Mouse (Mus musculus) spleen, adult 2 months (tissue): Measurements from ENCODE around the gene Arhgap4. TPM values are rescaled to one million over a fixed set of nuclear protein-coding genes. Genes with fewer than 3 reads are reported as not detected.

Source experiments
- DNase-seq, 2 experiments: peaks; one replicate each; pipeline versions ENCODE4 v3.0.0 to v3.0.0-alpha.2; 2012 to 2021; ENCODE audit warnings: low spot score in 2 of 2, low read depth in 1 of 2
- H3K27ac ChIP-seq: fragments of 200-500 bp; 2 replicates; pipeline ENCODE4 v1.5.1; 2012; ENCODE audit warnings: low read length, inconsistent platforms; ENCODE audit not compliant: insufficient read depth
- H3K27me3 ChIP-seq: fragments of 200-500 bp; 2 replicates; pipeline ENCODE4 v1.6.1; 2012; ENCODE audit warnings: mild to moderate bottlenecking, moderate library complexity, low read length, inconsistent platforms; ENCODE audit not compliant: control insufficient read depth, insufficient read depth
- H3K36me3 ChIP-seq: fragments of 200-500 bp; 2 replicates; pipeline ENCODE4 v1.6.1; 2012; ENCODE audit warnings: mild to moderate bottlenecking, low read length, inconsistent platforms; ENCODE audit not compliant: control insufficient read depth, insufficient read depth
- H3K4me1 ChIP-seq: fragments of 200-500 bp; 2 replicates; pipeline ENCODE4 v1.6.1; 2011; ENCODE audit warnings: inconsistent platforms; ENCODE audit not compliant: control insufficient read depth, insufficient read depth, insufficient read length
- H3K4me3 ChIP-seq: fragments of 200-500 bp; 2 replicates; pipeline ENCODE4 v1.5.1; 2011; ENCODE audit warnings: mild to moderate bottlenecking, inconsistent platforms; ENCODE audit not compliant: insufficient read depth, insufficient read length; ENCODE audit errors: extremely low read depth
- CTCF ChIP-seq: fragments of 200-500 bp; IDR thresholded peaks from 2 replicates; pipeline ENCODE4 v1.5.1; 2011; ENCODE audit warnings: mild to moderate bottlenecking, inconsistent platforms; ENCODE audit not compliant: insufficient read depth, insufficient read length, insufficient replicate concordance; ENCODE audit errors: extremely low read depth
- POLR2A ChIP-seq: fragments of 200-500 bp; IDR thresholded peaks from 2 replicates; pipeline ENCODE4 v1.6.1; 2011; ENCODE audit warnings: low read depth, low read length, inconsistent platforms
- WGBS: fragments of 180-500 bp; shearing (Covaris S2); methylation state at CpG from one replicate; pipeline ENCODE4 v1.1.7; 2018; 5-methylcytosine and 5-hydroxymethylcytosine counted together
- polyA plus RNA-seq: library from polyadenylated mRNA; depleted of rRNA; stranded (reverse); fragments of >200 nt; gene quantifications from 2 replicates; pipeline ENCODE4 v1.2.3, GENCODE M21; 2012

Arhgap4 gene
- polyA plus RNA-seq, 1 experiment = 289 TPM

DNA sequence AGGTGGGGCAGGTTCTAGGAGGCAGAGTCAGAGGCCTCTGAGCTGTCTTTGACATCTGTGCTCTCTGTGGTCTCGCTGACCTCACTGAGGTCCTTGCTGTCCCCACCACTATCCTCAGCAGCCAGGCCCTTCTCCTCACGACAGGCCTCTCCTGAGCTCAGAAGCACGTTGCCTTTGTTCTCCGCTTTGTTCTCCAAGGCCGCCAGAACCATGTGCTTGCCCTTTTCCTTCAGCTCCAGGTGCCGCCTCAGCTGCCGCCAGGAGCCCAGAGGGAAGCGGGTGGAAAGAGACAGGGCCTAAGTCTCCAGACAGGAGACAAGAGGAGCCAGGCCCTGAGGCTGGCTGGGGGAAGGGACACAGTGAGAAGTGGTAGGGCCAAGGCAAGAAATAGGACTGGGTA lies 4.7 kb downstream of the Arhgap4 start:
- WGBS = 85% methylated on average over 8 of the region's 8 CpGs

DNA sequence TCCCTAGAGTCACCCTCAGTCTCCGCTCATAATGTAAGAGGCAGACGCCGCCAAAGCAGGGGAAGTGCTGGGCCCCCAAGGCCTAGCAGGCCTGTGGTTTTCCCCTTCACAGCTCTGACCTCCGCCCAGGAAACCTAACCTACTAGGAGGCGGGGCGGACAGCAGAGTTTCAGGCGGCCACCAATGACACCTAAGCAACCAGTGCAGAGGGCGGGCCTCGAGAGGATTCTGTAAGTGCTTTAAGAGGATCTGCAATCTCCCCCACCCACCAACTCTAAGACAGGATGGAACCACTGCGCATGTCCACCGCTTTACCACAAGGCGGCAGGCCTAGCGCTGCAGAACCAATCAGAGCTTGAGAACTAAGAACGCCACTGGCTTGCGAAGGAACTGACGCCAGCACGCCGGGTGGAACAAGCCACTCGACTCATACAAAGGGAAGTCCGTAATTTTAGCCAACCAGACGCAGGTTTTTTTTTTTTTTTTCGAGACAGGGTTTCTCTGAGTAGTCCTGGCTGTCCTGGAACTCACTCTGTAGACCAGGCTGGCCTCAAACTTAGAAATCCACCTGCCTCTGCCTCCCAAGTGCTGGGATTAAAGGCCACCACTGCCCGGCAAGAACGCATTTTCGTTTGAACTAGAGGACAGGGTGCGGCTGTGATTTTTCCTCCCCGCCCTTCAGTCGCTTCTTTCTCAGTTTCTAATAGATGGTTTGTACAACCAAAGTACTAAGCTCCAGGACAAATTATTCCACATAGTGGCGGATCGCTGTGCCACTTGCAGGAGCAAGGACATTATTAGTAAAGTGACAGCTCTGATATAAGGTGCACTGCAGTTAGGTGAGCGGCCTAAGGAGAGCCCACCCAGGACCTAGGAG lies 6.6 kb downstream of the Arhgap4 start:
- peak; percentile 88 to 96 for DNase-seq
- Histone ChIP-seq H3K36me3 (peaks cover 3% of the 10 kb centered on the region; the same call in 1 of the 2 replicates), H3K4me3 (peak overlapping the region; percentile 32; the same call in 1 of the 2 replicates), H3K4me1 (peaks cover 9% of the 10 kb centered on the region; the same call in 1 of the 2 replicates), H3K27ac (peak overlapping the region; percentile 91), H3K27me3 (no peaks in the 10 kb centered on the region)
- TF ChIP-seq CTCF (no peak), POLR2A (peak; percentile 80)
- 32% methylated on average over 31 of the region's 31 CpGs for WGBS

More for the DNA sequence above, 4.7 kb downstream of the Arhgap4 start:
- Histone ChIP-seq H3K4me1 (peaks cover 9% of the 10 kb centered on the region; the same call in 1 of the 2 replicates), H3K27me3 (no peaks in the 10 kb centered on the region), H3K27ac (no peak overlapping the region), H3K36me3 (peaks cover 3% of the 10 kb centered on the region; the same call in 1 of the 2 replicates), H3K4me3 (no peak overlapping the region)
- DNase-seq = no peak
- TF ChIP-seq CTCF (no peak), POLR2A (no peak)

DNA sequence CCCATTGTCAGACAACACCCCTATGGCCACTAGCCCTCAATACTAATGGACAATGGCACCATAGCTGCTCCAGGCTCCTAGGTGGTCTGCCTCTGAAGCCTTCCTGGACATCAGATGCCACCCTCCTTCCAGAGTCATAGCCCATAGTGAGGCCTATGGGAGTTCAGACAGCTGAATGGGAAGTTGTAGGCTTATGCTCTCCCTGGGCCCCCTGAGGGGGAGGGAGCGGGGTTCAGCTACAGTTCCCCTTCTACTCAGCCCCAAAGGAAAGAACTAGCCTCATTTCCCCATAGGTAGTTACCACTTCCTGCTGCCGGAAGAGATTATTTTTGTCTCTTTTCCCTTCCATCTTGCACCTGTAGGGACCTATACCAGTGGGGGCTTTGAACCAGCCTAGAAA lies 10.1 kb downstream of the Arhgap4 start:
- H3K27me3 ChIP-seq = no peaks in the 10 kb centered on the region
- peak overlapping the region; percentile 68 for H3K4me3 ChIP-seq
- H3K36me3 ChIP-seq = no peaks in the 10 kb centered on the region
- peak overlapping the region; percentile 94 for H3K27ac ChIP-seq
- peak; percentile 50 to 71 for DNase-seq
- H3K4me1 ChIP-seq = peaks cover 18% of the 10 kb centered on the region; the same call in 1 of the 2 replicates
- TF ChIP-seq CTCF (no peak), POLR2A (no peak; the same call in 1 of the 2 replicates)
- WGBS = 33% methylated on average over 2 of the region's 2 CpGs

DNA sequence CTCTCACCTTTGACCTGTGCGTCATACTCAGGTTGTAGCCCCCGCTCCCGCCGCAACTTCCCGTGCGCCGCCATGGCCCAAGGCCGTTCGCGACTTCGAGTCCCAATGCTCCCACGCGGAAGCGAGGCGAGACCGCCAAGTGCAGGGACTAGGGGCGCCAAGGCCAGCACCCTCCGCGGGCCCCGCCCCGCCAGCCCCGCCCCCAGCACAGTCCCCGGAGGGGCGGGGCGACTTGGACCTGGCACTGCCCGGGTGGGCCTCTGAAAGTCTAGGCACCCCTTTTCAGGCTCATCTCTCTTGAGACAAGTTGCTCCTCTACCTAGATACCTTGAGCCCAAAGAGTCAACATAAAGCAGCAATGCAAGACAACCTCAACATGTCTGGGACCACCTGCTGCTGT lies 10.5 kb downstream of the Arhgap4 start:
- WGBS = 23% methylated on average over 26 of the region's 26 CpGs
- H3K4me1 ChIP-seq = peaks cover 18% of the 10 kb centered on the region; the same call in 1 of the 2 replicates

DNA sequence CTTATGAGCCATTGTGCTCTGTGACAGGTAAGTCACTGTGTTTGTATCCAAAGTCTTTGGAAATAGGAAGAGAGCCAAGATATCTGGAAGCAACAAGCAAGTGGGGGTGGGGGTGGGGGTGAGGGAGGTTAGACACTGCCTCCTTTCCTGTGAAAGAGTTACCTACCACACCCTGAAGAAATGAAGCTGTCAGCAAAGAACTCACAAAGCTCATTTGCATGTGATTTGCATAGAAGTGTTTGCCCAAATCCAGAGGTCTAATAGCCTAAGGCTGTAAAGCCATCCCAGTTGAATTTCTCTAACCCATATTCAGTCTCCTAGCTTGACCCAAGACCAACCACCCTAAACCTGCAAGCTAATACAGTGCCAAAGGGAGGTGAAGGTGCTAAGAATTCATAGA lies 11.2 kb downstream of the Arhgap4 start:
- no peaks in the 10 kb centered on the region for H3K27me3 ChIP-seq
- peak overlapping the region; percentile 68 for H3K4me3 ChIP-seq
- H3K36me3 ChIP-seq = peaks cover 8% of the 10 kb centered on the region
- H3K27ac ChIP-seq = peak overlapping the region; percentile 94
- TF ChIP-seq POLR2A (no peak), CTCF (no peak)
- no peak for DNase-seq
- H3K4me1 ChIP-seq = peaks cover 18% of the 10 kb centered on the region; the same call in 1 of the 2 replicates

More for the DNA sequence above, 10.5 kb downstream of the Arhgap4 start:
- Histone ChIP-seq H3K27me3 (no peaks in the 10 kb centered on the region), H3K4me3 (peak overlapping the region; percentile 68), H3K27ac (peak overlapping the region; percentile 94), H3K36me3 (peaks cover 2% of the 10 kb centered on the region; the same call in 1 of the 2 replicates)
- TF ChIP-seq POLR2A = peak; percentile 60
- no peak for TF ChIP-seq CTCF
- DNase-seq = peak in 1 of 2 experiments; percentile 70

DNA sequence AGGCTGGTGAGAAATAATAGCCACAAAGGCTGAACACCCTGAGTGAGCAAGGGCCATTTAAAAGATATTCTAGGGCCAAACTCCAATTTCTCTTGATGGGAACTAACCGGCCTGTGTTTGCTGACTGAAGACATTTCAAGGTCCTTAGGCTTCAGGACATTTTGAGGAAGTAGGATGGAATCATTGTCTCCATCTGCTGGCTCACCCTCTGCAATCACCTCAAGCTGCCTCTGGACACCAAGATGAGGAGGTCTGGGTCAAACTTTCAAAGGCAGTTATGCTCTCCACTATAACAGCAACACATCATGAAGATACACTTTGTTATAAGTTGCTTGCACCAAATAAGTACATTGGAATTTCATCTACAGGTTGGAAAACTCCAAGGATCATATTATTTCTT lies 11.6 kb downstream of the Arhgap4 start:
- Histone ChIP-seq H3K27ac (peak overlapping the region; percentile 5; the same call in 1 of the 2 replicates), H3K4me1 (peaks cover 18% of the 10 kb centered on the region; the same call in 1 of the 2 replicates), H3K36me3 (peaks cover 11% of the 10 kb centered on the region), H3K4me3 (peak overlapping the region; percentile 68), H3K27me3 (no peaks in the 10 kb centered on the region)
- WGBS = 41% methylated on average over 1 of the region's 1 CpGs
- no peak for TF ChIP-seq CTCF
- DNase-seq = no peak
